Mouse (Mus musculus) kidney, embryonic 14.5 days (tissue): ENCODE data around the gene Gata2. TPM values are rescaled to one million over a fixed set of nuclear protein-coding genes. Genes with fewer than 3 reads are reported as not detected.

Experiments used
- ATAC-seq: fragments of 200-750 bp; cut with Nextera tagmentation; 2 replicates; pipeline ENCODE4 v1.8.0; 2017; ENCODE audit warnings: moderate number of reproducible peaks, mild to moderate bottlenecking, moderate TSS enrichment, moderate library complexity; ENCODE audit not compliant: low FRiP score, low TSS enrichment
- H3K27ac ChIP-seq: fragments of 300-500 bp; sonication (generic); 2 replicates; pipeline ENCODE4 v1.5.1; 2014; ENCODE audit warnings: low read depth, mild to moderate bottlenecking, low read length, moderate library complexity, mixed read lengths
- H3K27me3 ChIP-seq: fragments of 300-500 bp; sonication (generic); 2 replicates; pipeline ENCODE4 v1.6.1; 2014; ENCODE audit warnings: mild to moderate bottlenecking, low read length; ENCODE audit not compliant: control insufficient read depth, insufficient read depth
- H3K36me3 ChIP-seq: fragments of 300-500 bp; sonication (generic); 2 replicates; pipeline ENCODE4 v1.6.1; 2014; ENCODE audit warnings: low read length, mixed read lengths; ENCODE audit not compliant: control insufficient read depth, insufficient read depth
- H3K4me1 ChIP-seq: fragments of 300-500 bp; sonication (generic); 2 replicates; pipeline ENCODE4 v1.6.1; 2014; ENCODE audit warnings: low read length, mixed read lengths; ENCODE audit not compliant: control insufficient read depth, insufficient read depth
- H3K4me2 ChIP-seq: fragments of 300-500 bp; sonication (generic); replicated peaks from 2 replicates; pipeline ENCODE4 v1.6.1; 2014; ENCODE audit warnings: low read depth, mild to moderate bottlenecking, low read length
- H3K4me3 ChIP-seq: fragments of 300-500 bp; sonication (generic); 2 replicates; pipeline ENCODE4 v1.5.1; 2014; ENCODE audit warnings: mild to moderate bottlenecking, low read length
- H3K9ac ChIP-seq: fragments of 300-500 bp; sonication (generic); 2 replicates; pipeline ENCODE4 v1.6.1; 2014; ENCODE audit warnings: low read depth, mild to moderate bottlenecking, low read length, moderate library complexity
- H3K9me3 ChIP-seq: fragments of 300-500 bp; sonication (generic); 2 replicates; pipeline ENCODE4 v1.6.1; 2016; ENCODE audit warnings: low read length; ENCODE audit not compliant: control insufficient read depth
- WGBS: fragments of 180-500 bp; shearing (Covaris S2); extraction: QIAGEN DNeasy Blood & Tissue Kit; methylation state at CpG from one replicate; pipeline ENCODE4 v1.1.7; 2014; 5-methylcytosine and 5-hydroxymethylcytosine counted together
- polyA plus RNA-seq: library from polyadenylated mRNA; unstranded; fragments of >200 nt; fragmentation: Nextera tagmentation; extraction: Ambion mirVana; gene quantifications from 2 replicates; pipeline ENCODE4 v1.2.1, GENCODE M21; 2014

The Gata2 gene
- polyA plus RNA-seq, 1 experiment from 2014 or later, result 44.6 TPM

DNA sequence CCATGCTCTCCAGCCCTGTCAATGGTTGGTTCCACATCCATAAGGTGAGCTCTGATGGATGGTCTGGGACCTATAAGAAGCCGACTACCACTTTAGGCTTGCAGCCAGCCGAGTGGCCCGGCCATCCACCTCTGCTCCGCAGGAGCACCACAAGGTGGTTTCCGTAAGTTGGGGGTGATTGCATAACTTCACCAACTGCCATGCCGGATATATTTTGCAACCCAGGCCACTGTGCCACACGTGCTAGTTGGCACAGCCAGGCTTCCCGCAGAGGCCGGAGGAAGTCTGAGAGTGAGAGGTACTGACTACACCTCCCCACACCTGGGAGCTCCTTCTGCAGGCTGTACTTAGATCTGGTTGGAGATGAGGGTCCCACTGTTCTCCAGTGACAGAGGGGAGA is 27.6 kb upstream of the Gata2 start:
- Histone ChIP-seq H3K4me2 (no peak overlapping the region), H3K4me3 (no peak overlapping the region), H3K9me3 (0 out of 2 replicates have a peak, but pooled peaks cover 3% of the 10 kb centered on the region), H3K27ac (no peak overlapping the region), H3K4me1 (no peaks in the 10 kb centered on the region), H3K9ac (no peak overlapping the region), H3K27me3 (no peaks in the 10 kb centered on the region), H3K36me3 (no peaks in the 10 kb centered on the region)
- 92% methylated on average over 9 of the region's 9 CpGs for WGBS
- no peak for ATAC-seq

DNA sequence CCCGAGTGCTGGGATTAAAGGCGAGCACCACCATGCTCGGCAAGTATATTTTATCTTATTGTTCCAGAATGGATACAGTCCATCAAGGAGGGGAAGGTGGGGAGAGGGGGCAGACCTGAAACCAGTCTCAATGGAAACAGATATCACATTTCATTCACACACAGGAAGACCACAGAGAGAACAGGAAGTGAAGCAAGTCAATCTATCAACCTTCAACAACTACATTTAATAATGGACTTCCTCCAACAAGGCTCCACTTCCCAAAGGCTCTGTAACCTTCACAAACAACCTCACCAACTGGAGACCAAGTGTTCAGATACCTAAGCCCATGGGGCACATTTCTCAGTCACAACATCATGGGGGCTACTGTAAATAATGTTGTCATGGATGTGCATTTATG is 19.5 kb upstream of the Gata2 start:
- ATAC-seq, result no peak

DNA sequence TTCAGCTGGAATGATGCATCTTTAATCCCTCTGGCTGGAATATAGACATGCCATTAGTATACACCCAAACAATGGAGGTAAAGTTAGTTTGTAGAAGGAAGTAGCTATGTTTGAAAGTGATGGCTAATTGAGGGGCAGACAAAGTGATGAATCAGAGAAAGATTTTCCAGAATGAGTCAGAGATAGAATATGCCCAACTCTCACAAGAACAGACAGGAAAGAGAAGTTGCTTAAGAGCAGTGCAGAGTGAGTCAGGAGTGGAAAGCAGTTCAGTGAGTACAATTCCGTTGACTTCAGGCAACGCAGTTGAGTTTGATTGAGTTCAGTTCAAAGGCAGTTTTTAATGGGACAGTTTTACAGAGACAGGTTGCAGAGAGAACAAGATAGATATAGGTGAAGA is 19.0 kb upstream of the Gata2 start:
- Histone ChIP-seq H3K36me3 (no peaks in the 10 kb centered on the region), H3K27ac (no peak overlapping the region), H3K9ac (no peak overlapping the region), H3K9me3 (peaks cover 14% of the 10 kb centered on the region), H3K27me3 (no peaks in the 10 kb centered on the region), H3K4me2 (no peak overlapping the region), H3K4me1 (no peaks in the 10 kb centered on the region), H3K4me3 (no peak overlapping the region)
- ATAC-seq, result no peak
- WGBS, result 91% methylated on average over 2 of the region's 2 CpGs

More for the DNA sequence above, 19.5 kb upstream of the Gata2 start:
- Histone ChIP-seq H3K36me3 (no peaks in the 10 kb centered on the region), H3K9ac (no peak overlapping the region), H3K4me2 (no peak overlapping the region), H3K4me3 (no peak overlapping the region), H3K27ac (no peak overlapping the region), H3K27me3 (no peaks in the 10 kb centered on the region), H3K9me3 (peaks cover 14% of the 10 kb centered on the region), H3K4me1 (no peaks in the 10 kb centered on the region)
- WGBS, result 97% methylated on average over 3 of the region's 3 CpGs

DNA sequence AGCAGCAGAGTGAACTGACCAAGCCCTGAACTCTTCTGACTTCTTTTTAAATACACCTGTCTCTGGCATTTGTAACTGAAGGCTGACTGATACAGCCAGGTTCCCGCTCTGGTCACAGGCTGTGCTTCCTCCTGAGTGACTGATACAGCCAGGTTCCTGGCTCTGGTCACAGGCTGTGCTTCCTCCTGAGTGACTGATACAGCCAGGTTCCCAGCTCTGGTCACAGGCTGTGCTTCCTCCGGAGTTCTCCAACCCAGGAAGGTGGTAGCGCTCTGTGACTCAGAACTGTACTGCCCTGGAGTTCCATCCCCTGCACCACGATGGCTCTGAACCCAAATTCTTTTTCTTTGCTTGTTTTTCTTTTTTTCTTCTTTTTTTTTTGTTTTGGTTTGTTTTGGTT is 9.0 kb upstream of the Gata2 start:
- Histone ChIP-seq H3K9me3 (no peaks in the 10 kb centered on the region), H3K4me2 (no peak overlapping the region), H3K4me3 (no peak overlapping the region), H3K36me3 (no peaks in the 10 kb centered on the region), H3K27ac (no peak overlapping the region), H3K9ac (no peak overlapping the region), H3K27me3 (peaks cover 20% of the 10 kb centered on the region), H3K4me1 (no peaks in the 10 kb centered on the region)
- 84% methylated on average over 4 of the region's 4 CpGs for WGBS
- ATAC-seq, result no peak

DNA sequence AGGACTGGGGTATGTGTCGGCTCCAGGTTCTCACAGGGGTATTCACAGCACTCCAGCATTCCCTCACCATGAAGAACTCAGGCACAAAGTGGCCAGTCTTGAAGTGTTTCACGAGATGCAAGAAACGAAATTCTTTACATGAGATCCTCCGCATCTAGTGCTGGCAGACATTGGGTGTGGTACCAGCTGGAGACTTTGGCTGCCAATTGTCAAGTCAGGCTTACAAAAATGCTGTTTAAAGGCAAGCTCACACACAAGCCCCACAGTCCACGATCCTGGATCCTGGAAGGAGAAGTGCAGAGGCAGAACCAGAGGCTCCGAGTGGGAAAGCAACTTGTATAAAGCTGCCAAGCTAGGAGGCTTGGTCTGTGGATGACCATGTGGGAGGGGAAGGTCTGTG is 5.5 kb upstream of the Gata2 start:
- Histone ChIP-seq H3K36me3 (no peaks in the 10 kb centered on the region), H3K9me3 (no peaks in the 10 kb centered on the region), H3K4me1 (peaks cover 7% of the 10 kb centered on the region; the same call in 1 of the 2 replicates), H3K9ac (no peak overlapping the region), H3K27me3 (peaks cover 55% of the 10 kb centered on the region), H3K4me2 (no peak overlapping the region), H3K4me3 (no peak overlapping the region), H3K27ac (no peak overlapping the region)
- ATAC-seq, result no peak
- 83% methylated on average over 6 of the region's 6 CpGs for WGBS

DNA sequence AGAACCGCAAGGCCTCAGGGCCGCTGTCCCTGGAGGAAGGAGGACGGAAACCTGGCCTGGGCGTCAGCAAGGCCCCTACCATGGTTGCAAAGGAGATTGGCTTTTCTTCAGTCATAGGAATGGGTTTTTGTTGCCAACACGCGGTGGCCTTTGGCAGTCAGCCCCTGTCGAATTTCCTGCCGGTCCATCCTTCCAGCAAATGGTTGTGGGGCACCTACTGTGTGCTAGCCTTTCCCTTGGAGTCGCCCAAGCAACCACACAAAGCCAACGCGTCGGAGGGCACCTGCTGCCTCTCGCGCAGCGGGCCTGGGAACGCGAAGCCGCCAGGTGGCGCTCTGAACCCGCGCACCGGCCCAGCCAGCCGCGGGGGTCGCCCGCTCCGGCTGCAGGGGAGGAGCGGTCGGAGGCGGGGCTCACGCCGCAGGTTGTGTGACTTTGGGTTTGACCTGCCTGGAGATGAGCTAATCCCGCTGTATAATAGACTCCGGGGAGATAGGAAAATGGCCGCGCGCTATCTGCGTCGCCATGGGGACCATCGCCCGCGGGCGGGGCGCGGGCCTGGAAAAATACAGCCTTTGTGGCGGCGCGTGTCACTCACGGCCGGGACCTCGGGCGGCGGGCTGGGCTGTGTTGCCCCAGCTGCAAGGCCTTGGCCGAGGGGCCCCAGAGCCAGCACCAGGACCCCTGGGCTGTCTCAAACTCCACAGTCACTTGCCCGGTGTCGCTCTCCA is 4.2 kb upstream of the Gata2 start:
- peak; percentile 68 for ATAC-seq
- Histone ChIP-seq H3K36me3 (no peaks in the 10 kb centered on the region), H3K27me3 (peaks cover 69% of the 10 kb centered on the region), H3K27ac (no peak overlapping the region), H3K4me1 (peaks cover 14% of the 10 kb centered on the region; the same call in 1 of the 2 replicates), H3K4me3 (peak overlapping the region; percentile 50), H3K9me3 (no peaks in the 10 kb centered on the region), H3K4me2 (peak overlapping the region; percentile 82), H3K9ac (peak overlapping the region; percentile 23; the same call in 1 of the 2 replicates)
- 1% methylated on average over 56 of the region's 56 CpGs for whole genome bisulfite sequencing

DNA sequence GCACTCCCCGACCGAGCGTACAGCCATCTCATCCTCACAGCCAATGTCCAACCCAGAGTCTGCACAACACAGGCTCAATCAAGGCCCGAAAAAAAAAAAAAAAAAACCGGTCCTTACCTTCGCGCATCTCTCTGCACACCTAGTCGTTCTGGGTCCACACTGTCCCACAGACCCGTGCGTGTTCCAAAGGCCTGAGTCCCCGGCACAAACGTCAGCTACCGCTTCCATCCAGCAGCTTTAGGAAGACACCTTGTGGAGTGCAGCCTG is 3.7 kb upstream of the Gata2 start:
- H3K27me3 ChIP-seq, result peaks cover 74% of the 10 kb centered on the region
- no peaks in the 10 kb centered on the region for H3K36me3 ChIP-seq
- no peaks in the 10 kb centered on the region for H3K9me3 ChIP-seq
- H3K9ac ChIP-seq, result 0 out of 2 replicates have a peak overlapping the region, but pooled peaks have one; percentile 23
- ATAC-seq, result no peak
- H3K4me2 ChIP-seq, result peak overlapping the region; percentile 82
- peaks cover 14% of the 10 kb centered on the region; the same call in 1 of the 2 replicates for H3K4me1 ChIP-seq
- H3K4me3 ChIP-seq, result peak overlapping the region; percentile 50
- no peak overlapping the region for H3K27ac ChIP-seq
- WGBS, result 1% methylated on average over 13 of the region's 13 CpGs

DNA sequence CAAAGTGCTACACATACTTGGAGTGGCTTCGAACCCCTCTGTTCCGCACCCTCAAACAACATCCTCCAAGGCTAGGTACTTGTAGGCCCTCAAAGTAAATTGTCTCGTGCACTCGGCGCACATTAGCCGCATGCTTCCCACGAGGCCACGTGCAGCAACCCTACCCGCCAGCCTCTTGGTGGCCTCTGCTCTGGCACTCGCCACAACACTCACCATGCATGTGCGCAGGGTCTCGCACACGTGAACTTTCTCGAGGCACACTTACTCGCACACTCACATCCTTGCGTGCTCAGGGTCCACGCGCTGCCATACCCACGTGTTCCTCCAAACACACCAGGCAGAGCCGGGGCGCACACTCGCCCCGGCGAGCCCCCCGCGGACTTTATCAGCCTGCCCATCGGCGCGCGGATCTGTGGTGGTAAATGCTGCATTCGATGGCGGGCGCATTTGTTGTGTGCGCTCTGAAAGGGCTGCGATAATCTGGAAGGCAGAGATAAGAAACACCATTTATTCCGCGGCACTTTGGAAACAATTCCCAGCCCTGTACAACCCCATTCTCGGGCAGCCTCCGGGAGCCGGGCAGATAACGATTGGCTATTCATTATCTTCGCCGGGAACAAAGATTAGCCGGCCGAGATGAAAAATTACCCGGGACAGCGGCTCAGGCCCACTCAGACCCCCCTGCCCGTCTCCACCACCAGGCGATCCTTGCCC is 3.2 kb upstream of the Gata2 start:
- no peak for ATAC-seq
- no peak overlapping the region for H3K9ac ChIP-seq
- H3K4me2 ChIP-seq, result peak overlapping the region; percentile 82
- peaks cover 78% of the 10 kb centered on the region for H3K27me3 ChIP-seq
- WGBS, result 2% methylated on average over 49 of the region's 49 CpGs
- no peak overlapping the region for H3K27ac ChIP-seq
- H3K9me3 ChIP-seq, result no peaks in the 10 kb centered on the region
- peaks cover 14% of the 10 kb centered on the region; the same call in 1 of the 2 replicates for H3K4me1 ChIP-seq
- H3K4me3 ChIP-seq, result peak overlapping the region; percentile 50; the same call in 1 of the 2 replicates
- H3K36me3 ChIP-seq, result no peaks in the 10 kb centered on the region

DNA sequence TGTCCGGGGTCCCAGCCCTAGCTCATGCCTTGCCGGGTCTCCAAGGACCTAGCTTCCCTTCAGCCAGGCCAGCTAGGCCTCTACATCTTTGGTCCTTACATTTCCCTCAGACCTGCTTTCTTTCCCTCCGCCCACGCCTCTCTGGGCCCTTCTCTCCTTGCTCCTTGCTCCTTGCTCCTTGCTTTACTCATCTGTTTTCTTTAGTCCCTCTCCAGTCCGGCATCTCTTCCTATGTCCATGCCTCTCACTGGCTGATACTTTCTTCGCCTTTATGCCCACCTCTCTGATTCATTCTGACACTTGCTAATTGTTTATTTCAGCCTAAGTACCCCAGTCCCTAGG is 2.7 kb upstream of the Gata2 start:
- Histone ChIP-seq H3K9me3 (no peaks in the 10 kb centered on the region), H3K9ac (no peak overlapping the region), H3K27ac (no peak overlapping the region), H3K27me3 (peaks cover 84% of the 10 kb centered on the region), H3K4me3 (no peak overlapping the region), H3K4me1 (peaks cover 14% of the 10 kb centered on the region; the same call in 1 of the 2 replicates), H3K36me3 (no peaks in the 10 kb centered on the region), H3K4me2 (0 out of 2 replicates have a peak overlapping the region, but pooled peaks have one; percentile 82)
- no peak for ATAC-seq
- WGBS, result 15% methylated on average over 6 of the region's 6 CpGs
